Mouse (Mus musculus) heart, embryonic 14.5 days (tissue): Measurements from ENCODE around the gene Slc25a34. TPM values are rescaled to one million over a fixed set of nuclear protein-coding genes. Genes with fewer than 3 reads are reported as not detected.

ENCODE experiments used
- ATAC-seq: fragments of 200-750 bp; cut with Nextera tagmentation; 2 replicates; pipeline ENCODE4 v1.8.0; 2017; ENCODE audit warnings: low read depth, moderate TSS enrichment; ENCODE audit not compliant: insufficient number of reproducible peaks, insufficient read depth, low FRiP score
- H3K27ac ChIP-seq, 2 experiments: fragments of 200-500 bp in 1 of 2; fragments of 300-500 bp in 1 of 2; sonication (generic) in 1 of 2; replicated peaks in 1 of 2; 2 replicates each; pipeline ENCODE4 v1.5.1; 2012 to 2014; ENCODE audit warnings: low read depth in 2 of 2, low read length in 2 of 2, control low read depth in 1 of 2, mild to moderate bottlenecking in 1 of 2, mixed read lengths in 1 of 2; ENCODE audit not compliant: control insufficient read depth in 1 of 2, insufficient read depth in 1 of 2
- H3K27me3 ChIP-seq: fragments of 300-500 bp; sonication (generic); 2 replicates; pipeline ENCODE4 v1.6.1; 2014; ENCODE audit warnings: mild to moderate bottlenecking, low read length, control low read depth; ENCODE audit not compliant: control insufficient read depth, insufficient read depth
- H3K36me3 ChIP-seq: fragments of 300-500 bp; sonication (generic); 2 replicates; pipeline ENCODE4 v1.6.1; 2014; ENCODE audit warnings: mild to moderate bottlenecking, control low read depth, low read length, mixed read lengths; ENCODE audit not compliant: control insufficient read depth, insufficient read depth
- H3K4me1 ChIP-seq, 2 experiments: fragments of 200-500 bp in 1 of 2; fragments of 300-500 bp in 1 of 2; sonication (generic) in 1 of 2; 2 replicates each; pipeline ENCODE4 v1.6.1; 2012 to 2014; ENCODE audit warnings: low read length in 2 of 2, control low read depth in 1 of 2, mixed read lengths in 1 of 2; ENCODE audit not compliant: control insufficient read depth in 2 of 2, insufficient read depth in 2 of 2
- H3K4me2 ChIP-seq: fragments of 300-500 bp; sonication (generic); 2 replicates; pipeline ENCODE4 v1.6.1; 2014; ENCODE audit warnings: mild to moderate bottlenecking, low read length
- H3K4me3 ChIP-seq, 2 experiments: fragments of 200-500 bp in 1 of 2; fragments of 300-500 bp in 1 of 2; sonication (generic) in 1 of 2; 2 replicates each; pipeline ENCODE4 v1.5.1; 2012 to 2014; ENCODE audit warnings: low read length in 2 of 2, mild to moderate bottlenecking in 2 of 2, control low read depth in 1 of 2, low read depth in 1 of 2, moderate library complexity in 1 of 2; ENCODE audit not compliant: control insufficient read depth in 1 of 2, insufficient read depth in 1 of 2
- H3K9ac ChIP-seq: fragments of 300-500 bp; sonication (generic); 2 replicates; pipeline ENCODE4 v1.6.1; 2014; ENCODE audit warnings: mild to moderate bottlenecking, low read length
- H3K9me3 ChIP-seq: fragments of 300-500 bp; sonication (generic); 2 replicates; pipeline ENCODE4 v1.6.1; 2016; ENCODE audit warnings: low read length, control low read depth; ENCODE audit not compliant: control insufficient read depth
- WGBS: fragments of 180-500 bp; shearing (Covaris S2); extraction: QIAGEN DNeasy Blood & Tissue Kit; methylation state at CpG from one replicate; pipeline ENCODE4 v1.1.7; 2014; 5-methylcytosine and 5-hydroxymethylcytosine counted together
- polyA plus RNA-seq: library from polyadenylated mRNA; unstranded; fragments of >200 nt; fragmentation: Nextera tagmentation; extraction: Ambion mirVana; gene quantifications from 2 replicates; pipeline ENCODE4 v1.2.1, GENCODE M21; 2014

Gene Slc25a34
- polyA plus RNA-seq, 1 experiment from 2014 or later = 0.19 TPM

DNA sequence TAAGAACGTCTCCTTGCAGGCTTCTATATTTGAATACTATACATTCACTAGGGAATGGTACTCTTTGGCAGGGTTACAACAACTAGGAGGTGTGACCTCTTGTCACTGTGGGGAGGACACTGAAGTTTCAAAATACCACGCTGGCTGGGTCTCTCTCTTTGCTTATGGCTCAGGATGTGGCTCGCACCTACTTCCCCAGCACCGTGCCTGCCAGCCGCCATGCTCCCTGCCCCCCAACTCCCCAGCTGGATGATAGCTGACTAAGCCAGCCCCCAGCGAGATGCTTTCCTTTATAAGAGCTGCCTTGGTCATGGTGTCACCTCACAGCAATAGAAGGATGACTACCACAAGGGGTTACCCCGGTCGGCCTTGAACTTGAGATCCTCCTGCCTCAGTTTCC lies 29.4 kb upstream of the Slc25a34 start:
- Histone ChIP-seq H3K9ac (no peak overlapping the region), H3K9me3 (no peaks in the 10 kb centered on the region), H3K27me3 (no peaks in the 10 kb centered on the region), H3K4me3 (no peak overlapping the region), H3K4me2 (no peak overlapping the region), H3K4me1 (peaks cover 13 to 26% of the 10 kb centered on the region in 2 experiments), H3K27ac (no peak overlapping the region), H3K36me3 (peaks cover 51% of the 10 kb centered on the region)
- 78% methylated on average over 8 of the region's 8 CpGs for WGBS
- no peak for ATAC-seq

DNA sequence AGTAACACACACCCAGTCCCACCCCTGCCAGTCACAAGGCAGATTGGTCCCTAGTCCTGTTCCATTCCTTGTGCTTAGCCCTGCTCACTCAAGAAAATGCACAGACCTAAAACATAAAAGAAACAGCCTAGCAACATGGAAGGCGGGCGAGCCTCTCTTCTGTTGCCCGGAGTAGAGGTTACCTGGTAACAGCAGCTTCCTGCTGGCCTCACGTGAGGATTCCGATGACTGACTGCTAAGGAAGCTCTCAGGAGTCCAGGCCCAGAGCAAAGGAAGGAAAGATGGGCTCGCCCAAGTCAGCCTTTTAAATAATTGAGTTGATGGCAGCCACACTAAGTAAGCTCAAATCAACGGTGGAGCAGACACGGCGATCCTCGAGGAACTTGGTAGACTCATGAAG lies 28.3 kb upstream of the Slc25a34 start:
- Histone ChIP-seq H3K4me1 (peaks cover 11 to 21% of the 10 kb centered on the region in 2 experiments), H3K4me3 (no peak overlapping the region), H3K4me2 (no peak overlapping the region), H3K27ac (no peak overlapping the region; a peak in 1 of 4 replicates), H3K9ac (no peak overlapping the region), H3K27me3 (no peaks in the 10 kb centered on the region), H3K36me3 (peaks cover 48% of the 10 kb centered on the region), H3K9me3 (no peaks in the 10 kb centered on the region)
- WGBS = 87% methylated on average over 10 of the region's 10 CpGs
- ATAC-seq = no peak

DNA sequence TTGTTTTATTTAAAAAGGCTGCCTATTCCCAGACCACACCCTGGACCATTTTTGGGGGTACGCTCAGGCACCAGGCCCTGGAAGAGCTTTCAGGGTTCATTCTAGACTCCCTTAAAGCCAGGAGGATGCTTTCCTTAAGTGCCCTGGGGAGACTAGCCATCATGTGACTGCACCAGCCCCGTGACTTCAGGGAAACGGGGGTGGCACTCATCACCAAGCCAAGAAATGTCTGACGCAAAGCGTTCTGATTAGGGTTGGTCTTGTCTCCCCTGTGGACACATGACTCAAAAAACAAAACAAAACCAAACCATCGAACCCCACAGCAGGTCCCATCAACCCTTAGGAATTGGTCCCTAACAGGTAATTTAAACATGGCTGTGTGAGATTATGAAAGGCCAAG lies 27.7 kb upstream of the Slc25a34 start:
- Histone ChIP-seq H3K4me1 (peaks cover 4 to 15% of the 10 kb centered on the region in 2 experiments), H3K36me3 (peaks cover 43% of the 10 kb centered on the region), H3K9ac (no peak overlapping the region), H3K27ac (no peak overlapping the region; a peak in 1 of 4 replicates), H3K4me2 (no peak overlapping the region), H3K4me3 (no peak overlapping the region), H3K27me3 (no peaks in the 10 kb centered on the region), H3K9me3 (no peaks in the 10 kb centered on the region)
- no peak for ATAC-seq
- WGBS = 67% methylated on average over 6 of the region's 6 CpGs

DNA sequence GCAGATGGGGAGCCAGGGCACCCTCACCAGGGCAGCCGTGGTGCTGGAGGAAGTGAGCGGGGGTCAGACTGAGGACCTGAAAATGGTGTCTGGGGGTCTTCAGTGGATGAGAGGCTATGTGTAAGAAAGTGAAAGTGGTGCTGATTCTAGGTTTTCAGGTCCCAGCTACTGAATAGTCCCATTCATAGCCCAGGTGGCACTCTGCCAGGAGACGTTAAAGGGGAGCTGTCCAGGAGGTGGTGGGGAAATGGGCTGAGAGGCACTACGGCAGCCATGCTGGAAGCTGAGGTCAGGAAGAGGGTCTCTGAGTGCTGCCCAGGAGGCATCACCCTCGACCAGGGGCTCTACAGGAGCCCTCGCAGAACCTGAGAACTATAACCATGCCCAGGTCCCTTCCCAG lies 25.6 kb upstream of the Slc25a34 start:
- no peaks in the 10 kb centered on the region for H3K9me3 ChIP-seq
- no peak overlapping the region for H3K4me3 ChIP-seq
- no peak for ATAC-seq
- H3K4me2 ChIP-seq = no peak overlapping the region
- peaks cover 0 to 12% of the 10 kb centered on the region in 2 experiments; a peak in 3 of 4 replicates for H3K4me1 ChIP-seq
- 67% methylated on average over 6 of the region's 6 CpGs for WGBS
- H3K27ac ChIP-seq = no peak overlapping the region
- H3K36me3 ChIP-seq = peaks cover 37% of the 10 kb centered on the region
- no peaks in the 10 kb centered on the region for H3K27me3 ChIP-seq
- no peak overlapping the region for H3K9ac ChIP-seq

DNA sequence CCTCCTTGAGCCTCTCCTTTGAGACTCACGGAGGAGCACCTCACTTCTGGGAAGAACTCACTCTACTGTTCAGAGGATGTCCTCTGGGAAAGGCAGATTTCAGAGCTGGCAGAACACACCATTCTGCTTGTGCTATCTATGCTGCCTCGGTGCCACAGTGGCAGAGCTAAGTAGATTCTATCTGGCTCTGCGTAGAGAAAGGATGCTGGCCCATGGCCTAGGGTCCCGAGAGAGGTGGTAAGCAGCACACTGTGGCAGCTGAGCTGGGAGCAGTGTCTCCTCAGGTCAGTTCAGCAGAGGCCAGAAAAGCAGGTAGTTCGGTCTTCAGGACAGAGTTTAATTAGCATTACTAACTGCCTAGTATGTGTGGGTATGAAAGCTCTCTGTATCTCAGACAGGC lies 24.6 kb upstream of the Slc25a34 start:
- H3K4me2 ChIP-seq = no peak overlapping the region
- no peaks in the 10 kb centered on the region for H3K27me3 ChIP-seq
- ATAC-seq = no peak
- no peak overlapping the region for H3K4me3 ChIP-seq
- H3K9ac ChIP-seq = no peak overlapping the region
- peaks cover 8 to 22% of the 10 kb centered on the region in 2 experiments for H3K4me1 ChIP-seq
- H3K9me3 ChIP-seq = no peaks in the 10 kb centered on the region
- H3K27ac ChIP-seq = no peak overlapping the region
- WGBS = 87% methylated on average over 5 of the region's 5 CpGs
- peaks cover 27% of the 10 kb centered on the region for H3K36me3 ChIP-seq

DNA sequence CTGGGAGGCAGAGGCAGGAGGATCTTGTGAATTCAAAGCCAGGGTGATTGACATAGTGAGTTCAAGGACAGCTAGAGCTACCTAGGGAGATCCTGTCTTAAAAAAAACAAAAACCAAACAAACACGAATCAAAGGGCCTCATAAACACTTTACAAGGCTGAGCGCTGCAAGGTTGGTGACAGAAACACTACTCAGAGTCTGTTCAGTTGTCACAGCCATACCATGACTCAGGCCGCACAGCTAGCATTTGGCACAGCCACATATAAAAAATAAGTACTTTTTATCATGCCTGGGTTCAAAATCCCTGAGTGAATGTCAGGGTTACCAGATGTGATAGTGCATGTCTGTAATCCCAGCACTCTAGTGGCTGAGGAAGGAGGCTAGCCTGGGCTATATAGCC lies 23.6 kb upstream of the Slc25a34 start:
- Histone ChIP-seq H3K27me3 (no peaks in the 10 kb centered on the region), H3K4me2 (no peak overlapping the region), H3K4me1 (peaks cover 17 to 32% of the 10 kb centered on the region in 2 experiments), H3K9ac (no peak overlapping the region), H3K36me3 (peaks cover 27% of the 10 kb centered on the region), H3K9me3 (no peaks in the 10 kb centered on the region), H3K27ac (no peak overlapping the region), H3K4me3 (no peak overlapping the region)
- WGBS = 88% methylated on average over 3 of the region's 3 CpGs
- ATAC-seq = no peak

DNA sequence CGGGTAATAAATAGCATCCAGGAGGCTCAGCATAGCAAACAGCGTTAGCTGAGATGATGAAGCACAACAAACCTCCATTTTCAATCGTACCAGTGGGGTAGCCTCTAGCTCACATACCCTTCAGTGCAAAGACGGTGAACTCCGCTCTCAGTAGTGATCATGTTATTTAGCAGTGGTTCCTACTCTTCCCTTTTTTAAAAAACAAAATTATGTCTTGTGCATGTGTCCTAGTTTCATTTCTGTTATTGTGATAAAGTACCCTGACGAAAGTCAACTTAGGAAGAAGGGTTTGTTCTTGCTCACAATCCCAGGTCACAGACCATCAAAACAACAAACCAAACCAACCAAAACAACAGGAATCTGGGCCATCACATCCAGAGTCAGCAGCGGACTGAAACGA lies 22.4 kb upstream of the Slc25a34 start:
- Histone ChIP-seq H3K27me3 (no peaks in the 10 kb centered on the region), H3K4me2 (no peak overlapping the region), H3K27ac (no peak overlapping the region), H3K4me3 (no peak overlapping the region), H3K4me1 (peaks cover 17 to 33% of the 10 kb centered on the region in 2 experiments), H3K9me3 (no peaks in the 10 kb centered on the region), H3K36me3 (peaks cover 29% of the 10 kb centered on the region), H3K9ac (no peak overlapping the region)
- ATAC-seq = no peak
- 93% methylated on average over 8 of the region's 8 CpGs for WGBS

DNA sequence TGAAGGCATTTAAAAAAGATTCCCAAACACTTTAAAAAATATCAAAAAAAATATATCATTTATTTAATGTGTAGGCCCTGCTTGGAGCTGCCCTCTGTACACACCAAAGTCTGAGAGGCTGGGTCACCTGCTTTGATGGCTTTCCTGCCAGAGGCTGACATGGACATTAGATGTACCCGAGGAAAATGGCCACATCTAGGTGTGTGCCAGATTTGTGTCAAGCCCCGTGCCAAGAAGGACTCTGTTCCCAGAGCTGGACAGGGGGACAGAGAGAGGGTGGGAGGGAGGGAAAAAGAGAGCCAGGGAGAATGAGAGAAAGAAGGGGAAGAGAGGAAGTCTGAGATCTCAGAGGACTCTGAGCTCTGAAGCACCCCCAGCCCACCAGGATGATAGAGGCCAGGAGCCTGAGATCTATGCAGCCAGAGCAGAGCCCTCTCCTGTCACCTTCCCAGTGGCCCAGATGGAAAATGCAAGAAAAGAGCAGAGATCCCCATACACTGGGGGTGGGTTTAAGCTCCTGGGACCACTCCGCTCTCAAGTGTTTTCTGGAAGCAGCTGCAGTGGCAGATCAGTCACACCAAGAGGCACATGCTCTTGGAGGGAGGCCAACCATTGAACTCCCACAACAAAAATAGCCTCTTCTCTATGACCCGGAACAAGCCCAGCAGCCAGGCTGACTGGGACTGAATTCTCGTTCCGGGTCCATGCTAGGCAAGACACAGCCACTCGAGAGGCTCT lies 19.7 kb upstream of the Slc25a34 start:
- H3K27me3 ChIP-seq = no peaks in the 10 kb centered on the region
- H3K4me3 ChIP-seq = no peak overlapping the region
- peaks cover 47% of the 10 kb centered on the region for H3K36me3 ChIP-seq
- ATAC-seq = peak; percentile 78
- H3K4me2 ChIP-seq = peak overlapping the region; percentile 53
- H3K4me1 ChIP-seq = peaks cover 17 to 28% of the 10 kb centered on the region in 2 experiments
- peak overlapping the region; percentile 26 for H3K9ac ChIP-seq
- WGBS = 11% methylated on average over 7 of the region's 7 CpGs
- peak overlapping the region; percentile 96 to 98 for H3K27ac ChIP-seq
- H3K9me3 ChIP-seq = no peaks in the 10 kb centered on the region
